Mouse (Mus musculus) central nervous system, embryonic 18 days (tissue): ENCODE measurements around the gene Hhex. TPM values are rescaled to one million over a fixed set of nuclear protein-coding genes. Genes with fewer than 3 reads are reported as not detected.

ENCODE experiments used
- polyA plus RNA-seq: library from polyadenylated mRNA; depleted of rRNA; stranded (reverse); fragments of >200 nt; gene quantifications from 2 replicates; pipeline ENCODE4 v1.2.3, GENCODE M21; 2012; rRNA removed

Gene Hhex
- polyA plus RNA-seq = 1.6 and 1.7 TPM in 2 replicates

GRCm38 (mm10) chr19:37434263-37434951, at the start of gene Hhex:
Gene Hhex (plus strand): TSS chr19:37434810.

Other genes with a start within 250 kb of the Hhex start
- 87.8 and 92.4 TPM in 2 replicates for gene March5, start 227.3 kb upstream of the Hhex start, polyA plus RNA-seq
- gene Cpeb3, start 226.2 kb upstream of the Hhex start, polyA plus RNA-seq = 11.2 and 14.7 TPM in 2 replicates
- 20.8 and 24.3 TPM in 2 replicates for gene Ide, start 97.0 kb upstream of the Hhex start, polyA plus RNA-seq
- 9.8 and 11.0 TPM in 2 replicates for gene Kif11, start 58.4 kb upstream of the Hhex start, polyA plus RNA-seq
- 22.6 and 23.5 TPM in 2 replicates for gene Exoc6, start 115.6 kb downstream of the Hhex start, polyA plus RNA-seq